Mouse (Mus musculus) heart, postnatal 0 days (tissue): Measurements from ENCODE around the gene Slc23a4.

Source experiments
- CTCF ChIP-seq: IDR thresholded peaks from 2 replicates; pipeline ENCODE4 v1.5.1; 2016; ENCODE audit warnings: antibody characterized with exemption, control low read depth, low read depth
- EP300 ChIP-seq: IDR thresholded peaks from 2 replicates; pipeline ENCODE4 v1.6.1; 2016; ENCODE audit warnings: antibody characterized with exemption, low read depth

DNA sequence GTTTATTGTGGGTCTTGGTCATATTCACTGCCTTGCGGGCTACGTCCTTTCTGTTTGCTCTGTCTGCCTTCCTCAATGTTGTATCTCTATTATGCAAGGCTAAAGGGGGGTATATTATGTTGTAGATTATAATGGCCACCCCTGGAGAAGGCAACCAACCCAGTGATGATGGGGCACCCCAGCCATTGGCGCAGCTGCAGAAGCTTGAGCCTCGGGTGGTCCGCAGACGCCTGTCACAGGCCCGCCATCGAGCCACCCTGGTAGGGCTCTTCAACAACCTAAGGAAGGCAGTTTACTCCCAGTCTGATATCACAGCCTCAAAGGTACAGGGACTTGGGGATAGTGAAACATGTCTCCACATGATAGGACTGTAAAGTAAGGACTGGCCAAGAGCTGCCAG, 60.6 kb downstream of the Slc23a4 start:
- TF ChIP-seq CTCF (no peak), EP300 (no peak)
